Mouse (Mus musculus) gastrocnemius, adult 18-20 months (tissue): ENCODE data around the gene Trim5. TPM values are rescaled to one million over a fixed set of nuclear protein-coding genes. Genes with fewer than 3 reads are reported as not detected.

ENCODE experiments used
- total RNA-seq, 2 experiments: library from RNA; stranded (reverse); gene quantifications; 2 replicates each; pipeline ENCODE4 v1.2.3; 2021

Trim5 gene
- total RNA-seq, 2 experiments from 2014 or later: 0.57 to 0.59 TPM

Other genes with a start within 250 kb of the Trim5 start
- gene Olfr642, start 235.4 kb downstream of the Trim5 start, total RNA-seq: not detected
- gene 4930516K23Rik, start 226.6 kb downstream of the Trim5 start, total RNA-seq: not detected
- gene Olfr644, start 216.2 kb downstream of the Trim5 start, total RNA-seq: not detected
- gene Olfr645, start 202.6 kb downstream of the Trim5 start, total RNA-seq: not detected
- not detected for gene Olfr646, start 183.2 kb downstream of the Trim5 start, total RNA-seq
- not detected for gene Ubqln5, start 158.3 kb downstream of the Trim5 start, total RNA-seq
- not detected for gene Olfr643, start 150.7 kb downstream of the Trim5 start, total RNA-seq
- not detected for gene Ubqln3, start 144.8 kb downstream of the Trim5 start, total RNA-seq
- gene Ubqlnl, start 137.5 kb downstream of the Trim5 start, total RNA-seq: not detected
- not detected for gene Olfm5, start 123.3 kb downstream of the Trim5 start, total RNA-seq
- gene Olfr648, start 104.7 kb downstream of the Trim5 start, total RNA-seq: not detected
- gene Olfr649, start 92.1 kb downstream of the Trim5 start, total RNA-seq: not detected
- under 1 TPM in 1 of 2 experiments, not detected in 1; 0.09 TPM for gene Trim6, start 69.3 kb downstream of the Trim5 start, total RNA-seq
- 1 to 10 TPM; 1.1 to 1.2 TPM for gene Trim34a, start 43.6 kb downstream of the Trim5 start, total RNA-seq
- 1 to 10 TPM; 3.4 to 3.6 TPM for gene Trim12a, start 27.4 kb upstream of the Trim5 start, total RNA-seq
- gene Trim34b, start 41.4 kb upstream of the Trim5 start, total RNA-seq: not detected
- 1 to 10 TPM; 2.4 to 2.8 TPM for gene Trim12c, start 65.3 kb upstream of the Trim5 start, total RNA-seq
- not detected for gene Trim30b, start 81.8 kb upstream of the Trim5 start, total RNA-seq
- gene Trim30c, start 112.7 kb upstream of the Trim5 start, total RNA-seq: not detected
- gene Trim30a, start 177.1 kb upstream of the Trim5 start, total RNA-seq: under 1 TPM; 0.53 to 1.00 TPM
- under 1 TPM; 0.34 to 0.64 TPM for gene Trim30d, start 219.8 kb upstream of the Trim5 start, total RNA-seq